Mouse (Mus musculus) adrenal gland, adult (tissue): Measurements from ENCODE around the gene Cnot6l.

Source experiments
- DNase-seq, 2 experiments: peaks; one replicate each; pipeline ENCODE4 v3.0.0; 2022 to 2023; ENCODE audit warnings: low spot score in 1 of 2; ENCODE audit not compliant: inconsistent age in 2 of 2

Cnot6l gene

DNA sequence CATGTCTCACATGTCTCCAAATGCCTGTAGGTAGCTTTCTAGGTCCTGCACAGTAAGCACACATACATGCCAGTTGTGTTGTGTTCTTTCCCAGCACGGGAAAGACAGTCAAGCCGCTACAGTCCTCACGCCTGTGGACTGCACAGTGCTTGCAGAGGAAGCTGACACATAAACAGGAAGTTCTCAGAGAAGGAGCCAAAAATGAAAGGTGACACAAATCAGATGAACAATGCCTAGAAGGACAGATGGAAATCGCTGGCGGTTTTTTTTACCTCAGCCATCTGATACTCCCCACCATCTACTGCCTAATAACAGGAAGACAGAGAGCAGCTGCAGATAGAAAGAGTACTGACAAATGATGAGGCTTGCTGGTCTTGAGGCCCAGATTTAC, at the start of gene Cnot6l:
Cnot6l (minus strand) TSS at position 151 of the 391 bp plus-strand sequence.
- DNase-seq, result peak; percentile 27 to 74

DNA sequence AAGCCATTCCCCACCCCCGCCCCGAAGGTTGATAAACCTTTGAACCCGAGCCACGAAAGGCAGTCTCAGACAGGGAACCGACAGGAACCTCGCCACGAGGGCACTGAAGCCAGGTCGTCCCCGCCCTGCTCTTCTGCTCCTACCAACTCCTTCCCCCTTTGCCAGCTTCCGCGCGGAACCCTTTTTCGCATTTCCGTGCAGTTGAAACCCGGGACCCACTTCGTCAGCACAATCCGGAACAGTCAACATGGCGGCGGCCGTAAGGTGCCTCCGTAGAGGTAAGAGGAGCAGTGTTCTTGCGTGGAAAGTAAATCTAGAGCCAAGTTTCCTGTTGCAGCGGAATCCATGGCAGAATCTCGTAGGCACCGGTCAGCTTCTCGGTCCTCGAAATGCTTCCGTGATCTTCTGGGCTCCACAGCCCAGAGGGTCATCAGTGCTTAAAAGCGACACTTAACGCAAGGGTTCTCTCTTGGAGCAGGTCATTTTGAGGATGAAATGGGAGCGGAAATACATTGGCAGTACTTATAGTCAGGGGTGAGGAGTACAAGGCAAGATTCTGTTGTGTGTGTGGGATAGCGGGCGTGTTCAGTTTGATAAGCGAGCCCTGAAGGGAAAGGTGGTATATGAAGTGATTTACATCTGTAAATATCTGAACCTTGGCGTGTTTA, 46.1 kb upstream of the Cnot6l start:
- peak; percentile 94 to 99 for DNase-seq

DNA sequence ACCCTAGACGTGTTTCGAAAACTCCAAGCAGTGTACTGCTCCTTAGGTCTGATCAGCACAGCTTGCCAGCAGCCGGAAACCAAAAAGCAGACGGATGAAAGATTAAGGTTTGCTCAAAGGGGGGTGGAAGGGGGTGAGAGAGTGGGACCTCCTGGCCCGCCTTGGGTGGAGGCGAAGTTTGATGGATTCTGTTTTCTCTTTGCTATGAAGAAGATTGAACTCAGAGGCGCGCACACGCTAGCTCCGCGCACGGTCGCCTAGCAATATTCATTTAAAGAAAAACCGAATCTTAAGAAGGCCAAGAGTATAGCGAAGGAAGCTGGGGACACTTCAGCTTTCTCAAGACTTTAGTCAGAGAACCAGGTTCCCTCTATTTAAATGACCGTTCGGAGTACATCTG, 45.5 kb upstream of the Cnot6l start, which contains the start of gene Mrpl1:
Mrpl1 (plus strand) TSS at position 35 of the 400 bp plus-strand sequence.
- peak; percentile 44 to 82 for DNase-seq

GRCm38 (mm10) chr5:96208543-96208942, 44.6 kb upstream of the Cnot6l start:
- DNase-seq, result no peak

DNA sequence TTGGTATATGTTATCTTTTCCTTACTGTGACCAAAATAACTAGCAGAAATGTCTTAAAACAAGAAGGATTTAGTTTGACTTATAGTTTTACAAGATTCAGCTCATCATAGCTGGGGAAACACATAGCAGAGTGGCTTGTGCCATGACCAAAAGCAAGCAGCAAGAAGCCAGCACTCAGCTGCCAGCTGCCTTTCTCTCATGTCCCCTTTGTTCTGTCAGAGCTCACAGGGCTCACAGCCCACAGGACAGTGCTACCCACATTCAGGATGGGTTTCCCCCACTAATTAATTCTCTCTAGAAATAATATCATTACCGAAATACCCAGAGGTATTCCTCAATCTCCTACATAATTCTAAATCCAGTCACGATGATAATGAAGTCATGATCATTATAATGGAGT, 43.6 kb upstream of the Cnot6l start:
- DNase-seq, result no peak

DNA sequence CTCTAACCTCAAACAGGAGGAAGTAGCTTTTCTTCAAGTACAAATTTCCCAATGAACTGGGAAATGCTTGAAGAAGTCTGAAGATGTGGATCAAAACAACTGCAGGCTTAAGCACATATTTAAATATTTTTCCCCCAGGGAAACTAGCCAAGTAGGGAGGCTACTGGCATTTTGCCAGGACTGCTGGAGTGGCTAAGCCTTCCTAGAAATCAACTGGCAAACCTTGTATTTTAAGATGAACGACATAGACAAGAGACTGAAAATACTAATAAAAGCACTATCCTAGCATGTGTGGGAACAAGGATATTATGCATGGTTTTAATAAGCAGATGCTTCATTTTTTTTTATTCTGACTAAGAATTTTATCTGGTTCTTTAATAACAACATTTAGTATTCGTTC, 42.9 kb upstream of the Cnot6l start:
- DNase-seq, result peak; percentile 15 to 87

DNA sequence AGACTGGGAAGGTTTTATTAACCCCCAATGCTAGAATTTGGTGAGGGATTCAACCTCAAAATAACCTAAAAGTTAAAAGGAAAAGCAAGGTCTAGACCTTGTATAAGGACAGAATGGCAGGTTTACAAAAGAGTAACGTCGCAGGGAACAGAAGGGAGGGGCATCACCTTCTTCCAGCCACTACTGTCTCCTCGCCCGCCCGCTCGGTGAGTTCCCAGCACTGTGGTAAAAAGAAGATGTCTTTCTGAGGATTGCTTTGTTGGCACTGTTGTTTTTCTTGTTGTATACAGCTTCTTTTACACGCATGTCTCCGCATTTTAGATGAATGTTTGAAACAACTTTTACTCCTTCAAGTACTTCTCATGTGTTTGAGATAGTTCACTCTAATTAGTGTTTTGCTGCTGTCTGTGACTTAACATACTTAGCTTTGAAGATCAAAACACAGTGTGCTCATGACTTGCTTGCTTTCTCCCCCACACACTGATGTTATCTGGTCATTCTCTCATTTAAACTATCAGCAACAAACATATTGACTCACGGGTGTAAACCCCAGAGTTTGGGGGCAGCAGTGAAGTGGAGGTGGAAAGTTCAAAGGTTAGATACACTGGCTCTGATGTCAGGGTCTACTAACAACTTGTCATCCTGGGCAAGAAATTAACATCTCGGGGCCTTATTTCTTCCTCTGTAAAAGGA, 37.6 kb upstream of the Cnot6l start:
- DNase-seq, result no peak

- no peak for DNase-seq
These were observed 36.3 kb upstream of the Cnot6l start for GRCm38 (mm10) chr5:96200269-96200668.

- DNase-seq, result no peak
These were observed 34.3 kb upstream of the Cnot6l start for GRCm38 (mm10) chr5:96198271-96198670.

DNA sequence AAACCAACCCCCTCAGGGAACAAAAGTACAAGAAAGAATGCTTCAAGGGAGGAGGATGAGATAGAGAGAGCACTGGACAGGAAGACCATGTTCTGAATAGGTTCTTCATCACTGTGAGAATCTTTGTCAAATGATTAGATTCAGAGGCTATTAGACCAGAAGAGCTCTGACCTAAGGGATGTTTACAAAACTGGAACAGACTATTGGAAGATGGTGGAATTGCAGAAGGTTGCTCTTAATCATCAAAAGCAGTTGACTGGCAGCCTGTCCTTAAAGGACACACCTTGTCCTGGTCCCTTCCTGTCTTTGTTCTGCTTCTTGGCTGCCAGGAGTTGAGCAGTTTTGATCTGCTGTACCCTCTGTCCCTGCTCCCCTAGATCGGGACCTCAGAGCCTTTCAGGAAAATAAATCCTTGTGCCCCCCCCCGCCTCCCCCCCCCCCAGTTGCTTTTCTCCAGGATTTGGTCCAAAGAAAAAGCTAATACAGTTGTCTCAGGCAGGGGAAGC, 32.6 kb upstream of the Cnot6l start:
- DNase-seq, result no peak

GRCm38 (mm10) chr5:96191251-96191650, 27.3 kb upstream of the Cnot6l start:
- no peak for DNase-seq

DNA sequence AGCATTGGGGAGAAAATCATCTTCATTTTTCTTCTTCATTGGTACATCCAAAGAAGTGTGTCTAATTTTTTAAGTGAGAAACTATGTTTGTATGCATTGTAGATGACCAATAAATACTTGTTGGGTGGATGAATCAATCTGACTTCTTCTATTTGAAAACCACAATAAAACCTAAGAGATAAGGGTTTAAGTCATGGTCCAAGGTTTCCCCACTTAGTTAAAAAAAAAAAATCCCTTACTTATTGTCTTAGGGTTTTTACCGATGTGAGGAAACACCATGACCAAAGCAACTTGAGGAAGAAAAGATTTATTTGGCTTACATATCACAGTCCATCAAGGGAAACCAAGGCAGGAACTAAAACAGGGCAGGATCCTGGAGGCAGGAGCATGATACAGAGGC, 25.8 kb upstream of the Cnot6l start:
- no peak for DNase-seq

- DNase-seq, result no peak
These were observed 20.0 kb upstream of the Cnot6l start for GRCm38 (mm10) chr5:96183987-96184386.

DNA sequence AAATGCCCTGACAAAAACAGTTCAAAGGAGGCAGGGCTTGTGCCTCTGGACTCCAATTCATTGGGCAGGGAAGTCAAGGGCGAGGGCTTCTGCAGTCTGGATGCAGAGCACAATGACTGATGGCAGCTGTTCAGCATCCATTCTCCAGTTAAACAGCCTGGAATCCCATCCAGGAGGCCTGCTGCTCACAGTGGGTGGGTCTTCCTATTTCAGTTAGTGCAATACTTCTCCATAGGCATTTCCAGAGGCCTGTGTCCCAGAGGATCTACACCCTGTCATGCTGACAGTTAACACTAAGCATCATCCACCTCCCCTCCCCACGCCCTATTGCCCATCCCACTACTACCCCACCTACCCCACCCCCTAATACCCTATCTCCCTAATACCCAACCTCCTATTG, 19.2 kb upstream of the Cnot6l start:
- DNase-seq, result no peak

- DNase-seq, result peak in 1 of 2 experiments; percentile 29
These were observed 12.9 kb upstream of the Cnot6l start for GRCm38 (mm10) chr5:96176879-96177358.

DNA sequence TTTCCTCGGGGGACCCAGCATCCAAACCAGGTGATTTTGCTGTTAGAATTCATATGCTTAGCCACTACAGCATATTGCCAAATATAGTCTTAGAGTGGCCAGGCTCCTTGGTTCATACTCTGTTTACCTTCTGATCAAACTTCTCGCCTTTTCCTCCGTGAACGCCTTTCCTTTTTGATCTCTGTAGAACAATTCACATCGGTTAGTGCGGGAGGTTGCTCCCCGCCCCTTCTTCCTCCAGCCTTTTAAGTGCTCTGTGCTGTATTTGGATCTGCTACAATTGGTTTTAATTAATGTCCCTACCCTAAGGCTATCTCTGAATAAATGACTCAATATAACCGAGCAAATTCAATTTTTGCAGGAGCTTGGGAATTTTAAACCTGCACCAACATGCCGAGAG, 12.2 kb upstream of the Cnot6l start:
- no peak for DNase-seq

DNA sequence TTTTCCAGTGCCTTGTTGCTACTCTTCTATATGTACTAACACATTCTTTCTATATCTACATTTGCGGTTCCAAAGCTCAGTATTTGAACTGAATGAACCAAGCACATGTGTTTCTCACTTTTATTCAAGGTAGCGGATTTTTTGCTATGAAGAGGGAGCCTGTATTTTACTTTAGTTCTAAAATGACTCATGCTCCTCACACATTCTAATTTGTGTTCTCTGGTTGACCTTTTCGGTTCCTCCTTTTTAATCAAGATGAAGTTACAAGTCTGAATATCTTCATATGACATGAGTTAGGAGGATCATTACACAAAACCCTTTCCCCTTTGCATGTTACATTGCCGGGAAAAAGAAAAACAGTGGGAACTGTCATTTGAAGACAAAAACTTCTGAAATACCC, 7.8 kb upstream of the Cnot6l start:
- DNase-seq, result no peak

GRCm38 (mm10) chr5:96170443-96170842, 6.5 kb upstream of the Cnot6l start:
- DNase-seq, result no peak

- DNase-seq, result no peak
These were observed 2.8 kb upstream of the Cnot6l start for GRCm38 (mm10) chr5:96166761-96167160.

- no peak for DNase-seq
These were observed 463 bp downstream of the Cnot6l start for GRCm38 (mm10) chr5:96163396-96164020.

DNA sequence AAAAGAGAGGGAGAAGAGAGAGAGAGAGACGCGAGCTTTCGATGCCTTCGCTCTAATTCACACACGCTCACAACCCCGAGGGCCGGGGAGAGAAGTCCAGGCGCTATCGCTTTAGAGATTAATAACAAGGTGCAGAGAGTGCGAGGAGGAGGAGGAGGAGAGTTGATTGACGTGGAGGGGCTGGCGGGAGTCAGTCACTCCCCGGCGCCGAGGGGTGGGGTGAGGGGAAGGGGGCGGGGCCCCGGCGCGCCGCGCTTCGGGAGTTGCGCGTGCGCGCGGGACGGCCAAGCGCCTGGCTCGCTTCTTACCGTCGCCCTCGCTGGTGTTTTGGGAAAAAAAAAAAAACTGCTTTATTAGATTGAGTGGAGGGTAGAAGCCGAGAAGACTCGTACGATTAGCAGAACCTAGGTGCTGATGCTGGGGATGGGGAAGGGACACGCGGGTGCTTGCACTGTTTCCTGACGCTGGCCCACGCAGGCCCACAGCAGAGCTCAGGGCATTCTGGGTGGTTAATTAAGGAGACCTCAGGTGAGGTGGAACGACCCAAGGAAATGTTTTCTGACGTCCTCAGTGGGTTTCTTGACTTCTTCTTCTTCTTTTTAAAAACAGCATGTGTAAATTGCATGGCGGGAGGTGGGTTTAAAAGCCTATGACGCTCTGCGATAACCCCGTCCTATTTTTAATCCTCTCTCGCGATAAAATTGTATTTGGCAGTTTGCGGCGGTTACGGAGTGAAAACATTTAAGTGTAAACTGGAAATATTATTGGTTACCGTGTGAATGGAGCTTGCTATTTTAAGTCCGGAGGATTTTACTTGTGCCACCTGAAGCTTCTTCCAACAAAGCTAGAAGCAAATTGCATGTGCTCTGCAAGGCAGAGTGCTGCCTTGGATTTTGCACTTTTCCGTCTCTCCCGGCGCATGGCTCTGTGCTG, 1.3 kb downstream of the Cnot6l start:
- DNase-seq, result peak; percentile 85 to 95
